Mouse (Mus musculus): ENCODE data around the gene Spp2.
"Not testable (repeated sequence)": the region's sequence is repeated elsewhere in the genome, so short reads cannot be mapped to it uniquely, and the experiment has no call there.

Spp2 gene

GRCm38 (mm10) chr1:88434057-88434456, 27.3 kb downstream of the Spp2 start:
- DNase-seq, result no peak

DNA sequence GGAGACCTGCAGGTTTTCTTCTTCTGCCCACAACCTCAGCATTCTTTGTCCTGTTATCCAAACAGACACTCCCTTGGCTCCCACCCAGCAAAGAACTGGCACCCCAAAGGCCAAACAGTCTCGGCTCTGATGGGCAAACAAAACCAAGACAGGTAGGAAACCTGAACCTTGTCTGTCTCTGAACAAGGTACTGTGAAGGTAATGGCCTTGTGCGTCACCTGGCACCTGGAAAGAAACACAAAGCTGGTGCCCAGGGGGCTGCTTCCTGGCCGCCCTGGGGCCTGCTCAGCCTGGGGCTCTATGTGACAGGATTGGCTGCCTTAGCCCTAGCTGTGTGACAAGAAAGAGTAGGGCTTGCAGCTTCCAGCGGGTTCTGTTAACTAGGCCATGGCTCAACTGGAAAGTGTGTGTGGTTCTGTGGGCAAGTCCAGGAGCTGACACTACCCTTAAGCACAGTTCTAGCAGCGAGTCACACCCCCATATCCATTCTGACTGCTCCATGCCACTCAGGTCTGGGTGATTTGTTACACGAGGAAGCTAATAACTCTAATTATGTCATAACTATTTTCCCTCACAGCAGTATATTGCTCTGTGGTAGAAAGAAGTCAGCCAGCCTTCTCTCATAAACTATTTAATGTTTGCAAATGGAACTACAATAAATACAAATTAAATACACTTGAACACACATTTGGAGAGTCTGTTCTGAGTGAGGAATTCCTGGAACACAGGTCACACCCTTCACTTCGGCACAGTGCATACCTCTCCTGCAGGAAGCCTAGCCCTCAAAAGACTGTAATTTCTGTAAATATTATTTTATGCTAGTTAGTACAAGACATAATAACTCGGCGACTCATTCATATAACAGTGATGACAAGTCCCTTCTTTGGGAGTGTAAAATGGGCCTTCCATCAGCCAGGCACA, 30.7 kb downstream of the Spp2 start:
- DNase-seq, result no peak

- DNase-seq, result no peak
Measured at GRCm38 (mm10) chr1:88443383-88443782, 36.6 kb downstream of the Spp2 start.

- no peak for DNase-seq
Measured at GRCm38 (mm10) chr1:88445400-88445799, 38.6 kb downstream of the Spp2 start.

DNA sequence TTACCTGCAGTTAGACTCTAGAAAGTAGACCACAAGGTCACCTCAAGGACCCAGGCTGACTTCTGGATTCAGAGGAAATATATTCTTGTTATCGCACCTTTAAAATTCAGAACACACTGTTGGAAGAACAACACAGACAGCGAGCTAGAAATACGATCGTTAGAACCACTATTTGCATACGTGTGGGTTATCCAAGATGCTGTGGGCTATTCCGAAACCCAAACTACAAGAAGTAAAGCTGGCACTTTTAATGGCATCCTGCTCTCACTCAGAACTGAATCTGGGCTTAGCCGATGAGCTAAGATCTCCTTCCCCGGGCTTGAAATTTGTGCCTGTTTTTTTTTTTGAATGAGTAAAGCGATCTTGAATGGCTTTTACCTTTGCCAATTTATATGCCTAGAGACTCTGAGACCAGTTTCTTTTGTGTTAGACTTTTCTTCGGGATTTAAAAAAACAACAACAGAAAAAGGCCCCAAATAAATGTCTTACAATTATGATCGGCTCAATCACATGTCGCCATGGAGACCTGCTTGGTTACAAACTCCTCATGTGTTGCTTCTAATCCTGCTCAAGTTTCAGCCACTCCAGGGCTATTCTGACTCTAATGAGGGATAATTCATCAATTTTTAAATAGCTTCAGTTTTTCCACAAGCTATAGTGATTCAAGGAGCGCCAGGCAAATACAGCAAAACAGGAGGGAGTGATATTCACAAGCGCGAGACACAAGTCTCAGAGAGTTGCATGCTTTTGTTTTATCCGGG, 39.7 kb downstream of the Spp2 start:
- no peak for DNase-seq

DNA sequence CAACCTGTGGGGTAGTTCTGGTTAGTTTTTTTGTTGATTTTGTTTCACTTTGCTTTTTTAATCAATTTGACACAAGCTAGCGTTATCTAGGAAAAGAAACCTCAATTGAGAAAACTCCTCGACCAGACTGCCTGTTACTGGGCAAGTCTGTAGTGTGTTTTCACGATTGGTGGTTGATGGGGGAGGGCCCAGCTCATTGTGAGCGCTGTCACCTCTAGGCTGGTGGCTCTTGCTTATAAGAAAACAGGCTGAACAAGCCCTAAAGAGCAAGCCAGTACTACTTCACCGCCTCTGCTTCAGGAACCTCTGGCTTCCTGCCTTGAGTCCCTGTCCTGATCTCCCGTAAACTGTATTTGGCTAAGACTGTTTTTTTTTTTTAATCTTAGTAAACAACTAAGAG, 40.7 kb downstream of the Spp2 start:
- DNase-seq, result no peak

DNA sequence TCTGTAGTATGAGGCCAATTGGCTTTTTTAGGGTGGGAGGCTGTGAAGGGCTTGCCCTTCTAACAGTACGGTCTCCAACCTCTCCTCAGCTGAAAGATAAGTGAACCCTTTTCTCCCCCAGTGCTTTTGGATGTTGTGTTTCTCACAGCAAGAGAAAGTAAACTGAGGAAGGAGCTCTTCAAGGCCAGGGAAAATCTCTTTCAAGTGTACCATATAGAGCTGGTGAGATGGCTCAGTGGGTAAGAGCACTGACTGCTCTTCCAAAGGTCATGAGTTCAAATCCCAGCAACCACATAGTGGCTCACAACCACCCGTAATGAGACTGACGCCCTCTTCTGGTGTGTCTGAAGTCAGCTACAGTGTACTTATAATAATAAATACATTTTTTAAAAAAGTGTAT, 41.3 kb downstream of the Spp2 start:
- DNase-seq, result not testable (repeated sequence)

DNA sequence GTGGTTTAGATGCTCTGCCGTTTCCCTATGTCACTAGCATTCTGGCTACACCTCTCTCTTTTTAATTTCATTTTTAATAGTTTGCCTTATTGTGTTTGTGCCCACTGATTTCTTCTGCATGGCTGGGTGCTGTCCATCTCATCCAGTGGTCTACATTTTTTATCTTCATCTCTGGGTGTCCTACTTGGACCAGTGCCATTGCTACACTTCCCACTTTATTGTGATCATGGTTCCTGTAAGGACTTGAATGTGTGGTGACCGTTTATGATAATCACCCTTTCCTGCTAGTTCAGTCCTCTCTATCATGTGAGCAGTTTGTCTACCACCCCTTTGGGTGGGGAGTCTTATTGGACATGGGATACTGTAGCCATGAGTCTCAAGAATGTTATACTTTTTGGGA, 43.0 kb downstream of the Spp2 start:
- DNase-seq, result no peak

DNA sequence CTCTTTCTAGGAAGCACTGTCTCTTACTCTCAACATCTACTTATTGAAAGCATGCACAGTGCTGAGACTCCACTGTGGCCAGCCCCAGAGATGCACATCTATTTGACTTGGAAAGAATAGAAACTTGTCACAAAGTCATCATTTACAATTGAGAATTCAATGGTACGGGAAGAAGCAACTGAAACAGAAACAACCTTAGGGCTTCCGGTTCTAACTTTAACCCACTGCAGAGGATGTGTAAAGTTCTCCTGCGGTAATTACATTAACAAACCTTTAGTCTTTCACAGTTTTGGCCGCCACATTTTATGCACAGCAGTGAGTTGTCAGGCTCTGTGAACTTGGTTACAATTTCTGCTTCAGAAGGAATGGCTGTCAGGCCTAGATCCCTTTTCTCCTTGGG, 43.9 kb downstream of the Spp2 start:
- DNase-seq, result no peak

GRCm38 (mm10) chr1:88452198-88452597, 45.4 kb downstream of the Spp2 start:
- DNase-seq, result no peak

- no peak for DNase-seq
Measured at GRCm38 (mm10) chr1:88454703-88455102, 47.9 kb downstream of the Spp2 start.

DNA sequence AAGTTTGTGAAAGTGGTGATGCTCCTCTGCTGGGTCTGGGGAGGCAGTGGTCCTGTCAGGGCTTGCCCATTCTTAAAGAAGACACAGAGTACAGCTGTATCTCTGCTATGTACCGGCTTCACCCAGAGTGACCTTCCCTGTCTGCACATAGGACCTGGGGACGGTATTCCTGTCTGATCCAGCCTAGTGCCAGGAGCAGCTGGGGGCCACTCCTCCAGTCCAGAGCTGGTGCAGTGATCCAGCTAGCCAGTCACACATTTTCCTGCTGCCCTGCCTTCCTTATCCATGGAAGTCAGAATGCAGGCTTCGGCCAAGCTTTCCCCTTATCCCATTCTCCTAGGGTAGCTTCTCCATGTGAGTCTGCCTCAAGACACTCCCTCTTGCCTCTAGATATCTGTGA, 49.0 kb downstream of the Spp2 start:
- no peak for DNase-seq

DNA sequence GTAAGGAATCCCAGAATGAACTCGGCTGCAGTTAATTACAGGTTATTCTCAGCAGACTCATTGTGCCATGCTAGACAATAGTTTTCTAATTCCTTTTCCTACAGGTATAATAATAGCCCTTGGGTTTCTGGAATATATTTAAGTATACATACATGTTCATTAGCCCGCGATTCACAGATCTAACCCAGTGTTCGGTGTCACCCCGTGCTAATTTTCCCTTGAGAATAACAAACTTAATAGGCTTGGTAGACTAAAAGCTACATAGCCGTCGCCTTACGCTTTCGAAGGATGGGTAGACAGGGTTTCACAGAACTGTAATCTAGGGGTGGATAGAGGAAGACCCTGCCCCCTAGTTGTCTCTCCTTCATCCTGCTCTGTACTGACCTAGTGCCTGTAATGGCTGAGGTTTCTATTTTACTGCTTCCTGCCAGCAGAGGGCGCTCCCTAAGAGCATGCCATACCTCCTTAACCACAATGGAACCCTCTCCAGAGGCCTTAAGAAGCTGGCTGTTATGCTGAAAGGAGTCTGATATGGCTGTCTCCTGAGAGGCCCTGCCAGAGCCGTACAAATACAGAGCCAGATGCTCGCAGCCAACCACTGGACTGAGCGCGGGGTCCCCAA, 49.8 kb downstream of the Spp2 start:
- peak; percentile 71 for DNase-seq

DNA sequence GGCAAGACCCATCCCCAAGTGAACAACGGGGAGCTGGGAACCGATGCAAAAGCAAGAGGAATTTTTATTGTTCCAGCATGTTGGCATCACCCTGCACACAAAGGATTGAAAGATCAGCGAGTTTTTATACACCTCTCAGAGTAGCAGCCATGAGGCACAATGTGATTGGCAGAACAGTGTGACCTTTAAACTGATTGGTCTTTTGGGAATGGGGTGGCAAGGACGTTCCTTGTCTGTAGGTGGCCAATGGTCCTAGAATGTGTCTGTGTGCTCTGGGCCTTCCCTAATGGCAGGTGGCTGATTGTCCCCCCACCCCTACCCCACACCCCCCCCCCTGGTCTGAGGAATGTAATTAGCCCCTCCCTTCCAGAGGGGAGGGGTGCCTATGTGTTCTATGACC, 52.4 kb downstream of the Spp2 start:
- no peak for DNase-seq

DNA sequence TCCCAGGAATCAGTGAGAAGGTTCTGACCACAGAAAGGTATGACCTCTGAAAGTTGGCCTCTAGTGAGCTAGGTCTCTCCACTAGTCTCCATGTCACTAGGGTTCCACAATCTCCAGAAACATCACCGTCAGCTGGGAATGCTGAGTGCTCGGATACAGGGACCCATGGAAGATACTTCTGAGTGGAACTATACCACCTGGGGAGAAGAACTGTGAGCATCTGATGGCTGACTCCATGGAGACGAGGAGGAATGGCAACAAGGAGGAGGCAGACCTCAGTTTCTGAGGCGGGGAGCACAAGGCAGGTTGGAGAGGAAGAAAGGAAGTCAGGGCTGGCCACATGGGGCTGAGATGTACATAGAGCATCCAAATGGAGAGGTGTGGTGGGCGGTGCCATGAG, 52.9 kb downstream of the Spp2 start:
- no peak for DNase-seq

GRCm38 (mm10) chr1:88461096-88461495, 54.3 kb downstream of the Spp2 start:
- no peak for DNase-seq

GRCm38 (mm10) chr1:88462484-88462883, 55.7 kb downstream of the Spp2 start:
- no peak for DNase-seq

- no peak for DNase-seq
Measured at GRCm38 (mm10) chr1:88463241-88463640, 56.5 kb downstream of the Spp2 start.

- no peak for DNase-seq
Measured at GRCm38 (mm10) chr1:88464109-88464905, 57.5 kb downstream of the Spp2 start.

DNA sequence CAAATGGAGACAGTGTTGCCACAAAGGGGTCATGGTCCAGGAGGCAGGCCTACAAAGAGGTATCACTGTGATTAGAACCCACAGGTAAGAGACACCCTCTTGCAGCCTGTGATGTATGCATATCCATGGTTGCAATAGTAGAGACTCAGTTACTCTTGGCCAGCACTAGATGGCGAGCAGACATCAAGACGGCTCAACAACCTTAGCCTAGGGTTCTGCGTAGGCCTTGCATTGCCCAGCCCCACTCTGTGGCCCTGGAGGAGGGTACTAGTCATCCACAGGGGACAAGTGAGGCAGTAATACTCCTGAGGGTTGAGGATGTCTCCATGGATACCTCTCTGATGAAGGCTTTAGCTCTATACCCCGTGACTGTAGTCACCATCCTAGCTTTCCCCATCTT, 59.0 kb downstream of the Spp2 start:
- DNase-seq, result no peak

DNA sequence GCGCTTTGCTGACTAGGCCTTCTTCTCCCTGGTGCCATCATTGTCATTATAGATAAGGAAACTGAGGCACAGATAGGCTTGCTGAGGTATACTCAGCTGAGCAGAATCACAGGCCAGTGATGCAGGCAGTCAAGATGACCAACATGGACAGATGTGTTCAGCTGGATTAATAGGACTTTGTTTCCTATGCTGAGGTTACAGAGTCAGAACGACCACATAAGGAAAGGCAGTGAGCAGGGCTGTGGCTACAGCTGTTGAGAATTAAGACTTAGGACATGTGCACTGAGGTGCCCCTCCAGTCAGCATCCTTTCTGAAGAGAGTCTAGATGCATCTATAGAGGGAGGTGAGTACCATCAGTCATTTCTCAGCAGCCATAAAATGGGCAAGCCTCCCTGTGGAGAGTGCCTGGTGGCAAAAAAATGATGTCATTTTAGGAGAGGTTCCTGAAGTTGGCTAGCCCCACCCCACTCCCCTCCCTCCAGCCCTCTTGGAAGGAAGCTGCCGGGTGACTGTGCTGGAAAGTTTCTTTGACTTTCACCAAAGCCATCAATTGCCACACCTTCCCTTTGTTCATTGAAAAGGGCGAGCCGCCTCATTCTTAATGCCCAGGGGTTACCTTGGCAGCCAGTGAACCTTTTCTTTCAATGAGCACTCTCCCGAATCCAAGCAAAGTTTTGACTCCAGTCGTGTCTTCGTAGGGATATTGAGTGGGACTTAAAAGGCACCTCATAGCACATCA, 59.7 kb downstream of the Spp2 start:
- DNase-seq, result no peak

- DNase-seq, result no peak
Measured at GRCm38 (mm10) chr1:88467866-88468265, 61.1 kb downstream of the Spp2 start.

Data from right cerebral cortex, adult 18-20 months (tissue).